Mouse (Mus musculus) lung, postnatal 25 days (tissue): ENCODE results near the gene Pms1.

ENCODE experiments used
- DNase-seq: peaks from one replicate; pipeline ENCODE4 v3.0.0; 2022; ENCODE audit warnings: low spot score

Pms1 gene

GRCm38 (mm10) chr1:53194536-53194935 is 102.3 kb downstream of the Pms1 start:
- DNase-seq: no peak

GRCm38 (mm10) chr1:53191234-53191633 is 105.6 kb downstream of the Pms1 start:
- no peak for DNase-seq

GRCm38 (mm10) chr1:53189620-53190019 is 107.2 kb downstream of the Pms1 start:
- DNase-seq: no peak

- DNase-seq: no peak
Measured at GRCm38 (mm10) chr1:53187536-53187935, 109.3 kb downstream of the Pms1 start, which contains the start of gene 1700019A02Rik. Gene 1700019A02Rik (minus strand): TSS chr1:53187636.

- no peak for DNase-seq
Measured at GRCm38 (mm10) chr1:53186301-53186700, 110.5 kb downstream of the Pms1 start.

- DNase-seq: no peak
Measured at GRCm38 (mm10) chr1:53157715-53158114, 139.1 kb downstream of the Pms1 start.
